Mouse (Mus musculus): ENCODE data around the gene Pcolce.
"Not testable (repeated sequence)": the region's sequence is repeated elsewhere in the genome, so short reads cannot be mapped to it uniquely, and the experiment has no call there.

Gene Pcolce

DNA sequence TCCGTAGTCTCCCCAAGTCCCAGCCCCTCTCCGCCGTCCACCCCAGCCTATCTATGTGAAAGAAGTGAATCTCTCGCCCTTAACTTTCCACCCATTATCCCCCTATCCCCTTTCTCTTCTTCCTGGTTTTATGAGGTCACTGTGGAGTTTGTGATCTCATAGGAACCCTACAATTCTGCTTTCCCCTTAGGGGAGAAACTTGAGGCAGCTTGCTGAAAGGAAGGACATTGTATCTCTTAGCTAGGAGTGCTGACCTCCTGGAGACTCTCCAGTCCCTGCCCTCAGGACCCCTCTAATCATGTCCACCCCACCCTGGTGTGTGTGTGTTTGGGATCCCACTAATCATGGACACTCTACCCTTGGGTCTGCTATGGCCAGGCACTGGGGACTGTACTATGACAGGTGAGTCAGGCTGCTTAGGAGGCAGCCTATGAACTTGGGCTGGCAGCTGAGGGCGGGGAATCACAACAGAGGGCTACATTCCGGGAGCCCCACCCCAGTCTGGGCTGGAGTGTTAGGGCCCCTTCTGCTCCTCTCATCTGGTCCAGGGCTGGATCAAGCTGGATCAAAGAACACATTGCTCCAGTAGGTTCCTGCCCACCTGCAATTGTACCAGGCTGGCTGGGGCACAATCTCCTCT lies 16.4 kb upstream of the Pcolce start:
- no peak for DNase-seq (ENCODE audit: low read depth, low spot score)

DNA sequence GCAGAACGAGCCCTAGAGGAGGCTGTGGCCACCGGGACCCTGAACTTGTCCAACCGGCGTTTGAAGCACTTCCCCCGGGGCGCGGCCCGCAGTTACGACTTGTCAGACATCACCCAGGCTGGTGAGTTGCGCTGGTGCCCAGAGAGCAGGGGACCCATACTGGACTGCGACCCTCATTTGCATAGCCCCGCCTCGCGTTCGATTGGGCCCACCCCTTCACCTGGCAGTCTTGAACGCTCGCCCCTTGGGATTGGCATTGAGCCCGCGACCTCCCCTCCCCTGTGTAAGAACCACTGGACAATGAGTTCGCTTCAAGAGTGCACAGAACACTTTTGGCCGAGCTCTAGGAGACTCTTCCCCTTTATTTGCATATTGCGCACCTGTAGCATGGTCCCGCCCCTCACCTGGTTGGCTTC lies 15.7 kb upstream of the Pcolce start:
- no peak for DNase-seq (ENCODE audit: low read depth, low spot score)

DNA sequence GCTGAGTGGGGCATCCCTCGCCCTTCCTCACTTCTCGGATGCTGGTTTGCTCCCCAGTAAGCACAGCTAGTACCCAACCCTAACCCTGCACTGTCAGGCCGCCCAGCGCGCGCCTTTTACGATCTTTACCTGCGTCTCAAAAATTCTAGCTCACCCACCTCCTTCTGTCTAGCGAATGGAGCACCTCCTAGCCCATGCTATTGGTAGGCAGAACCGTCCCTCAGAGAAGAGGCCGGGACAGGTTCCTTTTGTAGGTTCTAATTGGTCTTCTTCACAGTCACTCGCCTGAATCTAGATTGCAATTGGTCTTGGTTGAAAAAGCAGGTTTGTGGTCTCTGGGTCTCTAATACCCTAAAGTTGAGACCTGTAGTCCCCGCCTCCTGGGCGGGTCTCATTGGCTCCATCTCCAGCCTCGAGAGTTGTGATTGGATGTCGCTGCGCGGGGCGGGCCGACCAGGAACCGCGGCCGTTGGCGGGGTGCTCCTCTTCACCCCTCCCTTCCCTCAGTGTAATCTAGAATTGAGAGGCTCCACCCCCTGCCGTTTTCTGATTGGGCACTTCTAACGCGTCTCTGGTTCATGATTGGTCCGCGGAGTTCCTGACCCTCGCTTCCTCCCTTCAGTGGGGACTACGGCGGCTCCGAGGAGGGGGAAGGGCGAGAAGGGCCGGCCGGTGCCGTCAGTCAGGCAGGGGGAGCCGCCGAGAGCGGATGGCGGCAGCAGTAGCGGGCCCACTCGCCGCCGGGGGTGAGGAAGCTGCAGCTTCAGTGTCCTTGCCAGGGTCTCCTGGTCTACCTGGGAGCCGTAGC lies 15.1 kb upstream of the Pcolce start, which contains the start of the genes Fbxo24, Lrch4 and Gm20605:
TSS of gene Fbxo24 (minus strand) at position 505 of the 808 bp plus-strand sequence.
TSS of gene Lrch4 (plus strand) at position 624 of the 808 bp plus-strand sequence.
TSS of gene Gm20605 (plus strand) at position 678 of the 808 bp plus-strand sequence.
- DNase-seq (ENCODE audit: low read depth, low spot score) = peak; percentile 99

DNA sequence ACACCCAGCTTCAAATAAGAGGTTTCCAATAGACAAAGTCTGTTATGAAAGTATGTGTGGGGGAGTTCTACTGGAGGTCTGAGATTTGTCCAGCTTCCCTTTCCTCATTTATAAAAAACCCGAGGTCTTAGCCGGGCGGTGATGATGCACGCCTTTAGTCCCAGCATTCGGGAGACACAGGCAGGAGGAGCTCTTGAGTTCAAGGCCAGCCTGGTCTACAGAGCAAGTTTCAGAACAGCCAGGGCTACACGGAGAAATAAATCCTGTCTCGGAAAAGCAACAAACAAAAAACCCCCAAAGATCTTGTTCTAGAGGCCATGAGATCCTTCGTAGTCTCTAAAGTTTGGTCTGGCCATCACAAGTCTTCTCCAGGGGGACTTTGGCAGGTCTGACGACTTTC lies 14.4 kb upstream of the Pcolce start:
- DNase-seq (ENCODE audit: low read depth, low spot score) = no peak

DNA sequence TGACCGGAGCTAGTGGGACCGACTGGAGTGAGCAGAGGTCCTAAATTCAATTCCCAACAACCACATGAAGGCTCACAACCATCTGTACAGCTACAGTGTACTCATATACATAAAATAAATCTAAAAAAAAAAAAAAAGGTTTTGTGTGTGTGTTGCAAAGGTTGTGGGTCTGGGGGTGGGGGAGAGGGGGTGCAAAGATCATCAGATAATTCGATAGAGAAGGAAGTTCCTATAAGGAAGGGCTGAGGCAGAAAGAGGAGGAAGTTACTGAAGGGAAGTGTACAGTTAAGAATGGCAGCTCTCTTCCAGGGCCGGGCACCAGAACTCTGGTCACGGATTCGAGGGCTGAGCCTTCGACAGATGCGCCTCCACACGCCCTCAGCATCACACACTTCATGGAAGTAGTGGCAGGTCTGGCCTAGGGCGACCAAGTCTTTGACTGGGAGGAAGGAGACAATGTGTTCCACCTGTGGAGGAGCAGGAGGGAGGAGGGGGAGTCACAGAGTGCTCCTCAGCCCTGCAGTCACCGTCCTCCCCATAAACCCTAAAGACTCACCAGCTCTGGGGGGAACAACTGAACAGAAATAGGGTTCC lies 10.4 kb upstream of the Pcolce start:
- DNase-seq (ENCODE audit: low read depth, low spot score) = no peak

DNA sequence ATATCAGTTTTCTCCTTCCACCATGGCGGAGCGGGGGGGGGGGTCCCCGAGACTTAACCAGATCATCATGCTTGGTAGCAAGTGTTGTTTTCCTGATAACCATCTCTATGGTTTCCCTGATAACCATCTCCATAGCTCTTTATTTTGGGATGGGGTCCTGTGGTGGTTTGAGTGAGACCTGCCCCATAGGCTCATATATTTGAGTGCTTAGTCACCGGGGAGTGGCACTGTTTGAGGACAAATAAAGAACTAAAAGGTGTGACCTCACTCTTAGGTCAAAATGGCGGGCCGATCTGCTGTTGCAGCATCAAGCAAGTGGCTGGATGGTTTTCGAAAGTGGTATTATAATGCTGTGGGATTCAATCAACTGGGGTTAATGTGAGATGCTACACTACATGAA lies 1.8 kb upstream of the Pcolce start:
- no peak for DNase-seq (ENCODE audit: low read depth, low spot score)

DNA sequence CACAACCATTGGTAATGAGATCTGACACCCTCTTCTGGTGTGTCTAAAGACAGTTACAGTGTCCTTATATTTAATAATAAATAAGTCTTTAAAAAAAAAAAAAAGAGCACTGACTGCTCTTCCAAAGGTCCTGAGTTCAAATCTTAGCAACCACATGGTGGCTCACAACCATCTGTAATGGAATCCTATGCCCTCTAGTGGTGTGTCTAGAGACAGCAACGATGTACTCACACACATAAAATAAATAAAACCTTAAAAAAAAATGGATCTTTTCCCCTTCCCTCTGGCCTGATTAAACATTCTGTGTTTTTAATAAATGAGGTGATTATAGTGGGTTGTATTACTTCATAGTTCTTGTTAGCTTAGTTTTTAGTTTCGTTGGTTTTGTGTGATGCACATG lies 1.3 kb upstream of the Pcolce start:
- not testable (repeated sequence) for DNase-seq (ENCODE audit: low read depth, low spot score)

DNA sequence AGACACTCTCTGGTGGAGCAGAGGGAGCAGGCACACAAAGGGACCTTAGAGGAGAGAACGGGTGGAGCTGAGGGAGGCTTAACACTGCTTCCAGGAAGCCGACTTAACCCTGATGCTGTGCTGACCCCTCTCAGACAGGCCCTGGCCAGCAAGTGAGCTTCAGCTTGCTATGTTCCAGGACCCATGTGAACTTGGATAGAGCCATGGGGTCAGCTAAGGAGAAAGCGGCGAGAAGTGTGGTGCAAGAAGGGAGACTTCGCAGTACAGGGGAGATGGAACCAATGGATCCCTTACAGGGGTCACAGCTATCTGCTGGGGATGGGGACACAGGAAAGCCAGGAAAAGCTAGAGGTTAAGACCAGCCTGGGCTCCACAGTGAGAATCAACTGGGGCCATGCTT lies 508 bp downstream of the Pcolce start:
- no peak for DNase-seq (ENCODE audit: low read depth, low spot score)

DNA sequence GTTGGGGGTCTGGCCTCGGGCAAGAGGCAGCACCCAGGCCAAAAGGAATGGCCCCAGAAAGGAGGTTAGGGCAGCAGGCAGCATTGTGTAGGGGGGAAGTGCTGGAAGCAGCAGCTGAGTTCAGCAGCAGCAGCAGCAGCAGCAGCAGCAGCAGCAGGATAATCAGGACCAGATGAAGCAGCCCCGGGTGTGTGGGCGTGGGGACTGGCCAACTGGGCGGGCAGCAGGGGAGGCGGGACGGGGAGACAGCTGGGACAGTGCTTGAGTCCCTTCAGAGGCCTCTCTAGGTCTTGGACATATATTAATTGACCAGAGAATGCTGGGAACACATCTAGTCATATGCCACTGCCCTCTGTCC lies 2.4 kb downstream of the Pcolce start:
- DNase-seq (ENCODE audit: low read depth, low spot score) = no peak

DNA sequence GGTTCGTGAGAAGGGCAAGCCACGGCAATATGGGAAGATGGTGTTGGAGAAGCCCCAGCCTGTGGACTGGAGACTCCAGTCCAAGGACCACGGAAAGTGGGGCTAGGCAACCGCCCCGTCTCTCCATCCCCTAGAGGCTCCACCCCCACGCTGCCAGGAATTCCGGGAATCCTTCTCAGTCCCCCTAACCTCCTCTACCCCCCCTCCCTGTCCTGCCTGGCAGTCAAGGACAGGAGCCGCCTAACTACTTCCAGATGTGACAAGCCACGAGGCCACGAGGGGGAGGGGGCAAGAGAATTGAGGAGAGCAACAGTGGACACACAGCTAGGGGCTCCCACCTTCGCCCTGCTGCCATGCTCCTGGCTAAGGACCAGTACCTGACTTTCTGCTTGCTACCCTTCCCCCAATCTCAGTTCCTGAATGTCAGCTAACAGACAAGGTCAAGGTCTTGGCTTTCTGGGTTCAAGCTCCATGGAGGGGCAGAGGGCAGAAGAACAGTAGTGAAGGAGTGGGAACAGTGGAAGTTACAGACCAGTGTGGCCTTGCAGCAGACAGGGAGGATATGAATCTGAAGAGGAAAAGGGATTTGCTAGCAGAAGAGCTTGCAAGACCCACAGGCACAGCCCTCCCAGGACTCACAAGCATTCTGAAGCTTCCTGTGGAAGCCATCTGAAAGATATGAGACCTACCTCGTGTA lies 2.9 kb downstream of the Pcolce start:
- DNase-seq (ENCODE audit: low read depth, low spot score) = no peak

DNA sequence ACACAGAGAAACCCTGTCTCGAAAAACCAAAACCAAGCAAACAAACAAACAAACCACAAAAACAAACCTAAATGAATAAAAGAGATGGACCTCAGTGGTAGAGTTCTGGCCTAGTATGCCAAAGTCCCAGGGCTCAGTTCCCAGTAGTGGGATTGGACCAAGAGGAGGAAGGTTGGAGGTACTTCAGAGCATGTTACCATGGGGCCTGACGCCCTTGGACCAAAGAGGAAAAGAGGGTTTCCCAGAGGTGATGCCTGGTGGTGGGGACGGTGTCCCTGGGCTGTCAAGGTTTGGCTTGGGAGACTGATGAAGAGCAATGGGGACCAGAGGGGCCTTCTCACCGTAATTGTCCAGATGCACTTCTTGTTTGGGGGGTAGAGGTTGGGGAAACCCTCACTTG lies 3.5 kb downstream of the Pcolce start:
- DNase-seq (ENCODE audit: low read depth, low spot score) = no peak

DNA sequence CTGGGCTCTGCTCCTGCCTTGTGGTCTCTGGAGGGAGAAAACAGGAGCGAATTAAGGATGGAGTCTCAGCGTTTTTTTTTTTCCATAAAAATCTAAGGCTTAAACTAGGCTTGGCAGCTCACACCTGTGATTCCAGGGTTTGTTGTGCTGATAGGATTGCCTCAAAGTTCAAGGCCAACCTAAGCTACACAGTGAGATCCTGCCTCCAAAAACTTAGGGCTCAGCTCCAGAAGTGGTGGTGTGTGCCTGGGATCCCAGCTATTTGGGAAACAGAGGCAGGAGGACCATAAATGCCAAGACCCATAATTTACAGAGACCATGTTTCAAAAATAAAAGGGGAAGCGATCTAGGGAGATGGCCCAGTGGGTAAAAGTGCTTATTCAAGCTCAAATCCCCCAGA lies 4.3 kb downstream of the Pcolce start:
- no peak for DNase-seq (ENCODE audit: low read depth, low spot score)

DNA sequence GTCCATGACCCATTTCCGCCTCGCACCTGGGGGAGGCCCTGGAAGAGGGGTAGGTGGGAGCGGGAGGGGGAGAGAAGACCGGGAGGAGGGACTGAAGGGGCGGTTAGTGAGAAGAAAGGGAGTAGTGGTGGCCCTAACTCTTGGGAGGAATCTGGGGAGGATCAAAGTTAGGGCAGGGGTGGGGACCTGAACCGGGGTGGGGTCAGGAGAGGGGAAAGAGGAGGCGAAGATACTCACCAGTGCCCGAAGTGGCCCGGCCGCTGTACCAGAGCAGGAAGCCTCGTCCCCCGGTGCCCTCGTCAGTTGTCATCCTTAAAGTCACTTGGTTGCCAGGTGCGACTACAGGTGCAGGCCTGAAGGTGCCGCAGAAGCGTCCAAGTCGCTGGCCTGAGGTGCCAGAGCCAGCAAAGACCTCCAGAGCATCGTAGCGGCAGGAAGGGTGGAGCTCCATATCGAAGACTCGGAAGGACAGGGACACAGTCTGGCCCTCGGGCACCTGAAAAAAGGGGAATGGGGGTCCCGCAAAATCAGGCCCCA lies 4.9 kb downstream of the Pcolce start:
- no peak for DNase-seq (ENCODE audit: low read depth, low spot score)

DNA sequence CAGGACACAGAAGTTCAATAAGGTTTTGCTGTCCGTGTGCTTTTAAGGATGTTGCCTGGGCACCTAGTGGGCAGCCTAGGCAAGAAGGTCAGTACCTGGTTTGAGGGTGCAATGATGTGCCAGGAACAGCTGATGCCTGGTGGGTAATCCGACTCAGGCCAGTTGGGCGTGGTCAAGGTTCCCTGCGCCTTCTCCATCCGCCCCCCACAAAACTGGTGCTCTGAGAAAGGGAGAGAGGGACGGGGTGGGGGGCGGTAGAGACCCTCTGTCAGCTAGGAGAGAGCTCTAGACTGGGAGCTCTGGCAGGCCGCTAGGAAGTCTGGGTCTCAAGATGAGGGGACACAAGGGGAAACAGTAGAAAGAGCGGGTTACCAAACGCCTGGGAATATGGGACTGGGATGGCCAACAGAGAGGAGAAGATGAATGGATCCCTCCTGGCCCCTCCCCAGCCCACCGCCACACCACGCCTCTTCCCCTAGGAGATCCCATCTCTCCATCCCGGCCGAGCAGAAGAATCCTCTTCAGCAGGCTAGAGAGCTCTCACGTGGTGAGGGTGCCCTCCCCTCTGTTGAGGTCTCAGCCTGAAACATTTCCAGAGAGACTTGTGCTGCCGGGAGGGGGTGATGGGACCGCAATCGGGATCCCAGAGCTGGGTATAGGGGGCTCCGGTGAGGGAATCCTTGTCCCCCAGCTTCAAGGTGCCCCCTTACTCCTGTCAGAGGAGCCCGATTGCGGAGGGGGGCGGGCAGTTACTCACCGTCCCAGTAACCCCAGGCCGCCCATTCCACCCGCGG lies 5.5 kb downstream of the Pcolce start:
- DNase-seq (ENCODE audit: low read depth, low spot score) = no peak

DNA sequence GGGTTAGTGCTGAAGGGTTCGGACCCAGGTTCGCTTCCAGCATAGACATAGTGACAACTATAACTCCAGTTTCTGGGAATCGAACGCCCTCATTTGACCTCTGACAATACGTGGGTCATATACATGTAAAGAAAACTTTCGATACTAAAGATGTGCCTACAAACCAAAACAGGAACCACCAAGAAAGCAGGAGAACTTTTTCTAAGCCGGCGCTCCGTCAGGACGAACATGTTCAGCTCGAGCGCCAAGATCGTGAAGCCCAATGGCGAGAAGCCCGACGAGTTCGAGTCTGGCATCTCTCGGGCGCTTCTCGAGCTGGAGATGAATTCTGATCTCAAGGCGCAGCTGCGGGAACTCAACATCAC lies 12.2 kb downstream of the Pcolce start:
- DNase-seq (ENCODE audit: low read depth, low spot score) = no peak

DNA sequence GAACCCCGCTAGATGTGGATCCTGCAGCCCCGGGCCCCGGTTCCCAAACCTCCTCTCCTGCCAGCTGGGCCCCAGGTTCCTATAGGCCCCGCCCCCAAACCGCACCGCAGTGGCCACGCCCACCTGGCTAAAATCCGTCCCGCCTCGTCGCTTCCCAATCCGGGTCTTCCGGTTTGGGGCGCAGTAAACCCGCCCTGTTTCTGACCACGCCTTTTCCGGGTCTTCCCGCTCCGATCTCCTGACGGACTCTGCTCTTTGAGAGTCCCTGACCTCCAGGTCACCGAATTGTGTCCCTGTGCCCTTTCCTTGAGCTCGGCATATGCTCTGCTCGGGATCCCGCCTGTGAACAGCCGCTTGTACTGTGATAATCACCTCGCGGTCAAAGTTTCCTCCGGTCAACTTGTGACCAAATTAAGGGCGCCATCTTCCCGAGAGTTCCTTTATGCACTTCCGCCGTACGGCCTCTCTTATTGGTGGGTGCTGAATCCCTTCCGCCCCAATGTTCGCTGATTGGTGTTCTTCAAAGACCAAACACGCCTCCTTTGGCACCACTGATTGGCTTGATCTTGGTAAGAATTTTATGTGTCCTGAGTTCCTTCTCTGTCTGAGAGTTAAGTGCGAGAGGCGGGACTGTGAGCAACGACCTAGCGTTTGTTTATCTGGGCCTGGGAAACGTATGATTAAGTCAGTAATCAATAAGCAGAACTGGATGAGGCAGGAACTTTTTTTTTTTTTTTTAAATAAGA lies 12.8 kb downstream of the Pcolce start, which contains the start of gene Mospd3:
TSS of gene Mospd3 (minus strand) at position 440 of the 746 bp plus-strand sequence.
- peak; percentile 98 for DNase-seq (ENCODE audit: low read depth, low spot score)

DNA sequence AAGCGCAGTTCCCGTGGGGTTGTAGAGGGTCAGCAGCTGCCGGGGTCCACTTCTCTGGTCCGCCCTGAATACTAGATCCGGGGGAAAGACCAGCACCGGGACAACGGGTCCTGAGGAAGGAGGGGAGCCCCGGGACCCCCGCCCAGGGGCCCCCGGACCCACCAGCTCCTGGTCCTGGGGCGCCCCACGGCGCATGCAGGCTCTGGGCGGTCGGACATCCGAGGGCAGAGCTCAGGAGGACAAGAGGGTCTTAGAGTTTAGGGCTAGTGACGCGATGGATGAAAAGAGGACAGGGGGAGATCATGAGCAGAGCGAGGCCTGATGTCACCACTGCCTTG lies 13.3 kb downstream of the Pcolce start:
- no peak for DNase-seq (ENCODE audit: low read depth, low spot score)

DNA sequence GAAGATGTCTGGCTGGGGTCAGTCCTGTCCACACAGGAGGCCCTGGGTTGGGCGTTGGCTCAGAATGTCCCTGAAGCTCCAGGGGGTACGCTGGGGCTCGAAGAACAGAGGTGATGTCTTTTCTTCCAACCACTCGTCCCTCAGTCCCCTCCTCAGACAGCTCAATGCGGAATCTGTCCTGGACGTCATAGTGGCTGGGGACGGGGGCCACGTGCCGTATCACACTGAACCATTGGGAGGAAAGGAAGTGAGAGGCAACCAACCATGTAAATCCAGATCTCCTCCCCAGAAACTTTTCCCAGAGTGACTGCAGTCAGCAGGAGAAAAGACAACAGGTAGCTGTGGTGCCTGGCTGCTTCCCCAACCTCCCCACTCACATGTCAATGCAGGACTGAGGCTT lies 14.0 kb downstream of the Pcolce start:
- DNase-seq (ENCODE audit: low read depth, low spot score) = no peak

DNA sequence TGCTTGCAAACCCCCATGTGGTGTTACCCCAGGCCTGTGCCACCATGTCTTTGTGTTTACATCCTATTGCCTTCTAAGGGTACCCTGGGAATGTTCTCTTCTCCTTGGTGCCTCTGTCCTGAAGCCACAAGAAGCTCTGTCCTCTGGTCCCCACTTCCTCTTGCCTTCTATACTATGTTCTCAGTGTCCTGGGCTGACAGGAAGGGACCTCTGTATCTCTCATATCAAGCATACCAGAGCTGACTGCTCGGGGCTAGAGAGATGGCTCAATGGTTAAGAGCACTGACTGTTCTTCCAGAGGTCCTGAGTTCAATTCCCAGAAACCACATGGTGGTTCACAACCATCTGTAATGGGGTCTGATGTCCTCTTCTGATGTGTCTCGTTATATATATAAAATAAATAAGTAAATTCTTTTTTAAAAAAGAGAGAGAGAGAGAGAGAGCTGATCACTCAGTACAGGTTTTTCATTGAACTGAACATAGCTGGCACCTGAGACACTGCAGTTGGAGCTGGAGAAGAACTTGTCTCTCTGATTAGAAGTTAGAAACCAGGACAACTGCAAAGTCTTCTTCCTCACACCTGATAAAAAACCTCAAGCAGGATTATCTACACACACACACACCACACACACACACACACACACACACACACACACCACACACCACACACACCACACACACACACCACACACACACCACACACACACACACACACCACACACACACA lies 15.3 kb downstream of the Pcolce start:
- no peak for DNase-seq (ENCODE audit: low read depth, low spot score)

DNA sequence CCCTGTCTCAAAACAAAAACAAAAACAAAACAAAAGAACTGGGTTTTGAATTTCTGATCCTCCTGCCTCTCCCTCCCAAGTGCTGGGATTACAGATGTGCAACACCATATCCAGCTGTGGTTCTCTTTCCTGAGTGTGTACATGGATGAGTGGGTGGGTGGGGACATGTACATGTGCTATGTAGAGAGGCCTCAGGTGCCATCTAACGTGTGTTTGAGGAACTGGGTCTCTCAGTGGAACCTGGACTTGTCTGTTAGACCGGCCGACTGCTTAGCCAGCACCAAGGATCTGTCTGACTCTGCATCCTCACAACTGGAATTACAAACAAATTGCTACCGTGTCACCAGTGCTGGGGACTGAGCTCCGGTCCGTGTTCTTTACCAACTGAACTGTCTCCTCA lies 16.0 kb downstream of the Pcolce start:
- no peak for DNase-seq (ENCODE audit: low read depth, low spot score)
